Comparison of ENCODE assay signal across 13 mouse cellular contexts in the genomic region with DNA sequence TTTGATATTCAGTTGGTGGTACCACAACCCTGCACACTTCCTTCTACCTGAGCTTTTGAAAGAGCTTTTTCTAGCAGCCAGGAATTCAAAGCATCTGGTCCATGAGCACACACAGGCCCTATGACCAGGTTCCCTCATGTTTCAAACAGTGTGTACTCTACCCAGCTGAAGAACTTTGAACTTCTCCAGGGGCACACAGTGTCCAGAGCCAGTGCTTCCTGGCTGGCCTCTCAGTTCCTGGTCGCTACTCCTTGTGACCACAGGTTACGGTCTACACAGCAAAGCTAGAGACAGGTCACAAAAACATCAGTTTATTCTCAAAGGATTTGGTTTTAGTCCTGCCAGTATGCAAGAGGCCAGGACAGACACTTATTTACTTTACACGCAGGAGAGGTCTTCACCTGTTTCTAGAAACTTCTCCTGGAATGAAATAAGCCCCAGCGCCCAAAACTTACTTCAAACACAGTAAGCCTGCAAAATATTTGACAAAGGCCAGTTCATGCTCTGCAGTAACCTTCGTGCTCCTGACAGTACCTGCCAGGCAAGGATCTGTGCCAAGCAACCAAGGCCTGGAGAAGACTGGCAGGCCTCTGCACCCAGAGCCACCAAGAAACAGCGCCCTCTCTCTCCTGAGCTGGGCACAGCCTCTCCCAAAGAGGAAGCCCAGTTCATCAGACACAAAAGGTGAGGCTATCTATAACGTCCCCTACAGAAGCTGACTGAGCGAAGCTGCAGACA.
DNase-seq lines count a peak whose midpoint lies in the region; ATAC-seq lines count a peak whose summit lies in the region.
"Had no signal": no experiment of that assay in that cellular context is flagged by ENCODE, and none has a peak within 500 bp of the region (broad histone marks: within the 10 kb centered on the region; RNA-seq: fewer than 3 reads in every experiment).

No protein-coding gene starts in this region.

- H3K4me3 ChIP-seq in hindbrain, embryonic 11.5 days (ENCODE audit: low read depth, low read length), result no peak overlapping the region
- H3K4me3 ChIP-seq: erythroblast, embryonic 14.5 days; heart, embryonic 10.5 days; limb, embryonic 10.5 days had no signal

- no peaks in the 10 kb centered on the region for H3K4me1 ChIP-seq in hindbrain, embryonic 11.5 days (replicated peaks; ENCODE audit: control insufficient read depth, insufficient read depth, low read length)

- H3K27me3 ChIP-seq in hindbrain, embryonic 11.5 days (ENCODE audit: control insufficient read depth, insufficient read depth, low read length), result no peaks in the 10 kb centered on the region

- H3K36me3 ChIP-seq in hindbrain, embryonic 11.5 days (ENCODE audit: control insufficient read depth, insufficient read depth, low read length), result no peaks in the 10 kb centered on the region
- H3K36me3 ChIP-seq: G1E; heart, embryonic 10.5 days; limb, embryonic 10.5 days had no signal

- ATAC-seq in hindbrain, embryonic 11.5 days (ENCODE audit: low FRiP score), result no peak

- peak; percentile 23 to 50 for DNase-seq in cerebellum, postnatal 14 days
- no peak for DNase-seq in cerebellum, adult 8-10 months
- DNase-seq in thymus, postnatal 4 days, result peak; percentile 28
- no peak for DNase-seq in thymus, postnatal 0 days (ENCODE audit: low spot score)
- DNase-seq in kidney, postnatal 25 days, result peak; percentile 68 to 87
- peak; percentile 29 for DNase-seq in lung, postnatal 36 days
- DNase-seq in hindbrain, embryonic 11.5 days (ENCODE audit: low spot score), result no peak
- no peak for DNase-seq in thymus, postnatal 10 days (ENCODE audit: low spot score in 2 of 2)
- DNase-seq: layer of hippocampus, adult 9-11 months had no signal

- no peak overlapping the region for H3K4me2 ChIP-seq in hindbrain, embryonic 11.5 days (replicated peaks; ENCODE audit: low read depth, low read length)

- 86% methylated on average over 8 of the region's 8 CpGs for WGBS in hindbrain, embryonic 11.5 days

- H3K9ac ChIP-seq in hindbrain, embryonic 11.5 days (ENCODE audit: low read depth, low read length), result no peak overlapping the region

- no peaks in the 10 kb centered on the region for H3K9me3 ChIP-seq in hindbrain, embryonic 11.5 days (ENCODE audit: control insufficient read depth, low read length)
- H3K9me3 ChIP-seq: heart, embryonic 10.5 days; limb, embryonic 10.5 days had no signal

- H3K27ac ChIP-seq in hindbrain, embryonic 11.5 days (ENCODE audit: low read depth, low read length), result no peak overlapping the region
- H3K27ac ChIP-seq: heart, embryonic 10.5 days had no signal

Comparison
In these comparisons a context has a peak if more than half of its experiments do, and no peak if none do; other contexts are left out.
1. DNase-seq: peak in cerebellum, postnatal 14 days (2 of 2), thymus, postnatal 4 days (single experiment), kidney, postnatal 25 days (2 of 2) and lung, postnatal 36 days (single experiment); none in cerebellum, adult 8-10 months (single experiment), thymus, postnatal 0 days (single experiment), hindbrain, embryonic 11.5 days (single experiment) and thymus, postnatal 10 days (0 of 2).